Mouse (Mus musculus): ENCODE results near the gene Slc16a12. TPM values are rescaled to one million over a fixed set of nuclear protein-coding genes. Genes with fewer than 3 reads are reported as not detected.

Gene Slc16a12
- polyA plus RNA-seq, 1 experiment from 2014 or later, result 11.6 TPM

DNA sequence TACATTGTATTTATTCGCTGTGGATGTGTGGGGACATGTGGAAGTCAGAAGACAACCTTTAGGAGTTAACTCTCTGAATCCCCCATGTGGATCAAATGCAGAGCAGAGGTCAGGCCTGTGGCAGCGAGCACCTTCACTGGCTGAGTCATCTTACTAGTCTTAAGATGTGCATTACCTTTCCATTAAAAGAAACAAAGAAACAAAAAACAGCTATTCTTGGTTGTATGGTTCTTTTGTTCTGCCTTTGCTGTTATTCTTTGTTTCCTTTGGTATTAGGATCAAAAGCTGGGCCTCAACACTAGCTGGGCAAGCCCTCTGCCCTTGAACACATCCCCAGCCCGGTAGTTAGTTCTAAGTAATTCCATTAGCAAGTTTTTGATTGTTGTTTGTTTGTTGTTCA lies 9.2 kb downstream of the Slc16a12 start:
- no peak overlapping the region for H3K27ac ChIP-seq (ENCODE audit: low read depth, low read length)
- 85% methylated on average over 3 of the region's 3 CpGs for WGBS

DNA sequence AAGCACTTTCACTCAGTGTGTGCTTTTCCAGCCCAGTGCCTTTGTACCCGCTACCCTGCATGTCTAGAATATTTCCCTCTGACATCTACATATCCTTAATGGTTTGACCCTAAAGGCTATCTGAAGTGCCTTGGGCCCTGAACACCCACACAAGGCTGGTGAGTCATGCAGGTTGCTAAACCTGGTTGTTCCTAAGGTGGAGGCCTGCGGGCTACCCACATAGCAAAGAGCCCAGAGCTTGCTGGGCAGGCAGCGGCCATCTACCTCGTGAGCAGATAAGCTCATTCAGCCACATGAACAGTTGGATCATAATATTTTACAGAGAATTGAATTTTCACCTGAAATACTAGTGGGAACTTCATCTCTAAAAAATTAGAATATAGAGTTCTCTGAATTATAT lies 11.2 kb downstream of the Slc16a12 start:
- WGBS, result 88% methylated on average over 4 of the region's 4 CpGs
- Histone ChIP-seq H3K4me3 (ENCODE audit: low read depth, low read length) (no peak overlapping the region), H3K36me3 (ENCODE audit: control insufficient read depth, insufficient read depth, low read length) (no peaks in the 10 kb centered on the region), H3K4me2 (no peak overlapping the region), H3K27me3 (replicated peaks; ENCODE audit: control insufficient read depth, insufficient read depth, low read length) (no peaks in the 10 kb centered on the region), H3K9me3 (ENCODE audit: control insufficient read depth, low read length) (no peaks in the 10 kb centered on the region), H3K27ac (ENCODE audit: low read depth, low read length) (no peak overlapping the region), H3K9ac (ENCODE audit: low read depth, low read length) (no peak overlapping the region), H3K4me1 (replicated peaks; ENCODE audit: control insufficient read depth, insufficient read depth, low read length) (no peaks in the 10 kb centered on the region)
- no peak for ATAC-seq (replicated peaks; ENCODE audit: low FRiP score)
- DNase-seq (ENCODE audit: low spot score), result no peak

More for the DNA sequence above, 9.2 kb downstream of the Slc16a12 start:
- no peaks in the 10 kb centered on the region for H3K9me3 ChIP-seq (ENCODE audit: control insufficient read depth, low read length)
- no peaks in the 10 kb centered on the region for H3K36me3 ChIP-seq (ENCODE audit: control insufficient read depth, insufficient read depth, low read length)
- H3K9ac ChIP-seq (ENCODE audit: low read depth, low read length), result no peak overlapping the region
- H3K4me3 ChIP-seq (ENCODE audit: low read depth, low read length), result no peak overlapping the region
- DNase-seq (ENCODE audit: low spot score), result no peak
- ATAC-seq (replicated peaks; ENCODE audit: low FRiP score), result no peak
- H3K4me1 ChIP-seq (replicated peaks; ENCODE audit: control insufficient read depth, insufficient read depth, low read length), result no peaks in the 10 kb centered on the region
- no peaks in the 10 kb centered on the region for H3K27me3 ChIP-seq (replicated peaks; ENCODE audit: control insufficient read depth, insufficient read depth, low read length)
- no peak overlapping the region for H3K4me2 ChIP-seq

DNA sequence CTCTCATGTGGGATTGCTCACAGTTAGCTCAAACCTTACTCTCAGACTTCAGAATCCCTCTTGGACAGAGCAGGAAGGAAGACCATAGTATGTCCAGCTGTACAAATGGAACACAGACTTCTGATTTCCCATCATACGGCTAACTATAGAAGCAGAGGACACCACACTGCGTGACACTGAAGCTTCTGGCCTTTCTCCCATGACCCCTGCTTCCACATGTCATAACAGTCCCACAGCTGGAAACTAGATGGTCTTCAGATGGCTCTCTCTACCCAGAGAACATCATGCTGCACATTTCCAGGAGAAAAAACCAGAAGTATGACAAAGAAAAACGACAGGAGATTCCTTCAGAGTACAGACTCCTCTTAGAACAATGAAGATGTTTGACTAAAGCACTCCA lies 14.1 kb downstream of the Slc16a12 start:
- Histone ChIP-seq H3K4me1 (replicated peaks; ENCODE audit: control insufficient read depth, insufficient read depth, low read length) (no peaks in the 10 kb centered on the region), H3K4me3 (ENCODE audit: low read depth, low read length) (no peak overlapping the region), H3K36me3 (ENCODE audit: control insufficient read depth, insufficient read depth, low read length) (no peaks in the 10 kb centered on the region), H3K9me3 (ENCODE audit: control insufficient read depth, low read length) (no peaks in the 10 kb centered on the region), H3K27ac (ENCODE audit: low read depth, low read length) (no peak overlapping the region), H3K9ac (ENCODE audit: low read depth, low read length) (no peak overlapping the region), H3K27me3 (replicated peaks; ENCODE audit: control insufficient read depth, insufficient read depth, low read length) (no peaks in the 10 kb centered on the region), H3K4me2 (no peak overlapping the region)
- WGBS, result 68% methylated on average over 3 of the region's 3 CpGs
- DNase-seq (ENCODE audit: low spot score), result no peak
- ATAC-seq (replicated peaks; ENCODE audit: low FRiP score), result no peak

DNA sequence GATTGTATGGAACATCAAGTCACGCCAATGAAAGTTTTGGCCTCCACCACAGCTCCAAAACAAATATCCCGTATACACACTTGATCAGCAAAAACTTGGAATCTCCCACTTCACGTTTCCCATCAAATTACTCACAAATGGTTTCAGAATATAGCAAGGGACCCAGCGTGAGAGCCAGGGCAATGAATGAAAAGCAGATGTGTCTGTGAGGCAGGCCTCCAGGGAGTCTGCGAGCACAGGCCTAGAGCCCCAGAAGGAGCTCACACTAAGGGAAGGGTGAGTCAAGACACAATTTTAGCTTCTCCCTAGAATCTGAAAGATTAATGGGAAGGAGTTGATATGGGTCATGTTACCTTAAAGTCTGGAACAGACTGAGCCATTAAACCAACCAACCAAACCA lies 15.7 kb downstream of the Slc16a12 start:
- Histone ChIP-seq H3K9ac (ENCODE audit: low read depth, low read length) (no peak overlapping the region), H3K4me2 (no peak overlapping the region), H3K36me3 (ENCODE audit: control insufficient read depth, insufficient read depth, low read length) (no peaks in the 10 kb centered on the region), H3K9me3 (ENCODE audit: control insufficient read depth, low read length) (no peaks in the 10 kb centered on the region), H3K4me3 (ENCODE audit: low read depth, low read length) (no peak overlapping the region), H3K4me1 (replicated peaks; ENCODE audit: control insufficient read depth, insufficient read depth, low read length) (no peaks in the 10 kb centered on the region), H3K27me3 (replicated peaks; ENCODE audit: control insufficient read depth, insufficient read depth, low read length) (no peaks in the 10 kb centered on the region), H3K27ac (ENCODE audit: low read depth, low read length) (no peak overlapping the region)
- WGBS, result 71% methylated on average over 5 of the region's 5 CpGs
- ATAC-seq (replicated peaks; ENCODE audit: low FRiP score) (no peak), DNase-seq (ENCODE audit: low spot score) (no peak)

DNA sequence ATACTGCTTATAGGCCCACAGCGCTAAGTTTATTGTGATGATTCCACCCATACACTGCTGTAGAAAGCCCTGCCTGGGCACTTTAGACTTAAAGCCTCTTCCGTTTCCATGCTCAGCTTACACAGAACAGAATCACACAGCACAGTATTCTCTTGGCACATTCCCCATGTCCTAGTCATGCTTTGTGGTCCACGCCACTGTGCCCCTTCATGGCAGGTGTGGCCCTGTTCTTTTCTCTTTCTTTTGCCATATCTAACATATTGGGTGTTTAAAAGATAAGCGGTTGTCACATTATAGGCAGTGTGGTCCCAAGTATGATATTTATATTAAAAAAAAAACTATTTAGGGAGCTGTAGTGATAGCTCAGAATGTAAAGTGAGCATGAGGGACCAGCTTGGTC lies 16.5 kb downstream of the Slc16a12 start:
- H3K9me3 ChIP-seq (ENCODE audit: control insufficient read depth, low read length), result no peaks in the 10 kb centered on the region
- no peaks in the 10 kb centered on the region for H3K36me3 ChIP-seq (ENCODE audit: control insufficient read depth, insufficient read depth, low read length)
- no peak overlapping the region for H3K4me3 ChIP-seq (ENCODE audit: low read depth, low read length)
- H3K4me2 ChIP-seq, result no peak overlapping the region
- no peak for DNase-seq (ENCODE audit: low spot score)
- H3K9ac ChIP-seq (ENCODE audit: low read depth, low read length), result no peak overlapping the region
- H3K27ac ChIP-seq (ENCODE audit: low read depth, low read length), result no peak overlapping the region
- ATAC-seq (replicated peaks; ENCODE audit: low FRiP score), result no peak
- H3K27me3 ChIP-seq (replicated peaks; ENCODE audit: control insufficient read depth, insufficient read depth, low read length), result no peaks in the 10 kb centered on the region
- H3K4me1 ChIP-seq (replicated peaks; ENCODE audit: control insufficient read depth, insufficient read depth, low read length), result no peaks in the 10 kb centered on the region
- 93% methylated on average over 4 of the region's 4 CpGs for WGBS

DNA sequence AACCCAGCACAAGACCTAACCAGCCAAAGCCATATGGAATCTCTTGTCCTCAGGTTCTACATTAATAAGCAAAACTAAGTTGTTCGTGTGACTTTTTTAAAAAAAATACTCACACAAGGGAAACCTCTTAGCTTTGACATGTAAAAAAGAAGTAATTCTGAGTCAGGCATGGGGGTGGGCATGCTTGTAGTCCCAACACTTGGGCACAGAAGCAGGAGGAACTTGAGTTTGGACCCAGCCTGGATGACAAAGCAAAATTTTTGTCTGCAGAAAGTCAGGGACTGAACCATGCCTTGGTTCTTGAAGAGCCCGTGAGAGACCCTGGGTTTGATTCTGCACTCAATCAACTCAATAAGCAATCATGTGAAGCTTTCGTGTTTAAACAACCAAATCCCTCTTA lies 17.6 kb downstream of the Slc16a12 start:
- DNase-seq (ENCODE audit: low spot score) (no peak), ATAC-seq (replicated peaks; ENCODE audit: low FRiP score) (no peak)
- Histone ChIP-seq H3K27me3 (replicated peaks; ENCODE audit: control insufficient read depth, insufficient read depth, low read length) (no peaks in the 10 kb centered on the region), H3K4me3 (ENCODE audit: low read depth, low read length) (no peak overlapping the region), H3K9me3 (ENCODE audit: control insufficient read depth, low read length) (no peaks in the 10 kb centered on the region), H3K4me2 (no peak overlapping the region), H3K4me1 (replicated peaks; ENCODE audit: control insufficient read depth, insufficient read depth, low read length) (no peaks in the 10 kb centered on the region; the same call in 1 of the 2 replicates), H3K27ac (ENCODE audit: low read depth, low read length) (no peak overlapping the region), H3K9ac (ENCODE audit: low read depth, low read length) (no peak overlapping the region), H3K36me3 (ENCODE audit: control insufficient read depth, insufficient read depth, low read length) (no peaks in the 10 kb centered on the region)
- WGBS, result 58% methylated on average over 3 of the region's 3 CpGs

DNA sequence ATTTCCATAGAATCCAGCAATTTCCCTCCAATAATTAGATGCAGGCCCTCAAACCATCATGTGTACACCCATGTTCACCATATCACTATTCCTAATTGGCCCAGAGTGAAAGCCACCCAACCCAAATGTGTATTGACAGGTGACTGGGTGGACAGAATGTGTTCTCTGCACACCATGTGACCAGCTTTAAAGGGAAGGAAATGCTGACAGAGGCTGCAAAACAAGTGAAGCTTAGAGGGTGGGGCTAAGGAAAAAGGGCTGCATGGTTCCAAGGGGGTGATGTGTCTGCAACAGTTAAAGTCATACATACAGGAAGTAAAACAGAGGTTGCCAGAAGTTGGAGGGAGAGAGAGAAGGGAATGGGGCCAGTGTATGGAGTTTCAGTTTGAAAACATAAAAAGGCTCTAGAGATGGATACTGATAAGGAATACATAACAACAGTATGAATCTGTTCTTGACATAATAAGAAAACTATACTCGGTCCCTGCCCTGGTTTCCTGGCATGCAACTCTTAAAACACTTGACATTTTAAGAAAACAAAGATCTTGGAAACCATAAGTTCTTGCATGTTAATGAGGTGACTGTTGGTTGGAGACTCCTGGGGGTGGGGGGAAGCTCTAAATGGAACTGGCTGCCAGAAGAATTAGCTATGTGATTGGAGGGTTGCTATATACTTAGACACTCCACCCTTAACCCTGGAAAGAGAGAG lies 20.7 kb downstream of the Slc16a12 start:
- H3K4me2 ChIP-seq, result no peak overlapping the region
- no peak for ATAC-seq (replicated peaks; ENCODE audit: low FRiP score)
- no peak overlapping the region for H3K27ac ChIP-seq (ENCODE audit: low read depth, low read length)
- WGBS, result 70% methylated on average over 1 of the region's 1 CpGs
- no peak overlapping the region for H3K9ac ChIP-seq (ENCODE audit: low read depth, low read length)
- DNase-seq (ENCODE audit: low spot score), result no peak
- no peaks in the 10 kb centered on the region for H3K36me3 ChIP-seq (ENCODE audit: control insufficient read depth, insufficient read depth, low read length)
- no peaks in the 10 kb centered on the region for H3K9me3 ChIP-seq (ENCODE audit: control insufficient read depth, low read length)
- H3K27me3 ChIP-seq (replicated peaks; ENCODE audit: control insufficient read depth, insufficient read depth, low read length), result no peaks in the 10 kb centered on the region
- H3K4me1 ChIP-seq (replicated peaks; ENCODE audit: control insufficient read depth, insufficient read depth, low read length), result no peaks in the 10 kb centered on the region; the same call in 1 of the 2 replicates
- no peak overlapping the region for H3K4me3 ChIP-seq (ENCODE audit: low read depth, low read length)

DNA sequence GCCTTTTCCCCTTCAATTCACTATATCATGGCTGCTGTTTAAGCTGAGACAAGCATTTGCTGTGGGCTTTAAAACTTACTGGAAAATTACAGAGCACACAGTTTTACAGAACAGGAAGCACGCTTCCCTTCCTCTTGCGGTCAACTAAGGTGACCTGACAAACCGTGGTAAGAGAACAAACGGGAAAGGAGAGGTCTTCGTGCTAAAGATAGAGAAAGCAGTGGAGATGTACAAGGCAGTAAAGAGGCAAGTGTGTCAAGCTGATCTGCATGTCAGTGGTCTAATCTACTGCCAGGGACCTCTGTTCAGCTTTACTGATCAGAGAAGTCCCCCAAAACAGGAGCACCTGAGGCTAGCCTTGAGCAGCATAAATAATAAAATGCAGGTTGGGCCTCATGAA lies 21.7 kb downstream of the Slc16a12 start:
- Histone ChIP-seq H3K27me3 (replicated peaks; ENCODE audit: control insufficient read depth, insufficient read depth, low read length) (no peaks in the 10 kb centered on the region), H3K36me3 (ENCODE audit: control insufficient read depth, insufficient read depth, low read length) (no peaks in the 10 kb centered on the region), H3K27ac (ENCODE audit: low read depth, low read length) (no peak overlapping the region), H3K9ac (ENCODE audit: low read depth, low read length) (no peak overlapping the region), H3K4me3 (ENCODE audit: low read depth, low read length) (no peak overlapping the region), H3K4me2 (no peak overlapping the region), H3K9me3 (ENCODE audit: control insufficient read depth, low read length) (no peaks in the 10 kb centered on the region), H3K4me1 (replicated peaks; ENCODE audit: control insufficient read depth, insufficient read depth, low read length) (no peaks in the 10 kb centered on the region; the same call in 1 of the 2 replicates)
- 47% methylated on average over 5 of the region's 5 CpGs for WGBS
- no peak for DNase-seq (ENCODE audit: low spot score)
- ATAC-seq (replicated peaks; ENCODE audit: low FRiP score), result no peak; the same call in 1 of the 2 replicates

DNA sequence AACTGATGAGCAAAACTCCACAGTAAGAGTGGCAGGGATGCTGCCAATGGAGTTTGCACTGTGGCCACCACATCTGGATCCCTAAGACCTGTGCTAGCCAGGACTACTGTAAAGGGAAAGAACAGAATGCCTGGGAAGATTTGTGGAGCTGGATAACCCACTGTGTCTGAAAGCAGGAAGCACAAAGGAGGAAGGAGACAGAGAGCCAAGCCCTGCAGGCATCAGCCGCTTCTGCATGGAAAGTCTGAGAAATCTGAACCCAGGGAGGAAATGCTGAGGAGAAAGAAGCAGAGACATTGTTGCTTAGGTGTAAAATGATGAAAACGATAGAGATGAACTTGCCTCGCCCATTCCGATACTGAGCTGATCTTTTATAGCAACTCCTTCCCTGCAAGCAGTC lies 22.5 kb downstream of the Slc16a12 start:
- no peak for ATAC-seq (replicated peaks; ENCODE audit: low FRiP score)
- H3K27me3 ChIP-seq (replicated peaks; ENCODE audit: control insufficient read depth, insufficient read depth, low read length), result no peaks in the 10 kb centered on the region
- no peak overlapping the region for H3K4me2 ChIP-seq
- WGBS, result 80% methylated on average over 4 of the region's 4 CpGs
- H3K4me1 ChIP-seq (replicated peaks; ENCODE audit: control insufficient read depth, insufficient read depth, low read length), result no peaks in the 10 kb centered on the region; the same call in 1 of the 2 replicates
- H3K9me3 ChIP-seq (ENCODE audit: control insufficient read depth, low read length), result no peaks in the 10 kb centered on the region
- H3K27ac ChIP-seq (ENCODE audit: low read depth, low read length), result no peak overlapping the region
- H3K36me3 ChIP-seq (ENCODE audit: control insufficient read depth, insufficient read depth, low read length), result no peaks in the 10 kb centered on the region
- H3K9ac ChIP-seq (ENCODE audit: low read depth, low read length), result no peak overlapping the region
- H3K4me3 ChIP-seq (ENCODE audit: low read depth, low read length), result no peak overlapping the region
- no peak for DNase-seq (ENCODE audit: low spot score)
